Mouse (Mus musculus): ENCODE measurements around the gene Trrap.
A peak's percentile ranks its signal among the peaks of the same experiment; 100 is the strongest.

Gene Trrap

GRCm38 (mm10) chr5:144767106-144767798 lies at the start of gene Trrap:
TSS of gene Trrap (plus strand) at chr5:144767732.
- DNase-seq, result peak; percentile 13 to 37

- peak; percentile 52 to 65 for DNase-seq
Observed at GRCm38 (mm10) chr5:144719781-144720180, 47.8 kb upstream of the Trrap start.

- peak; percentile 59 to 69 for DNase-seq
Observed at GRCm38 (mm10) chr5:144720281-144720680, 47.3 kb upstream of the Trrap start.

- DNase-seq, result no peak
Observed at GRCm38 (mm10) chr5:144724926-144725325, 42.6 kb upstream of the Trrap start.

GRCm38 (mm10) chr5:144725554-144725953 lies 42.0 kb upstream of the Trrap start:
- DNase-seq, result no peak

- DNase-seq, result peak; percentile 87 to 93
Observed at GRCm38 (mm10) chr5:144727119-144727518, 40.4 kb upstream of the Trrap start.

GRCm38 (mm10) chr5:144728237-144728636 lies 39.3 kb upstream of the Trrap start:
- DNase-seq, result no peak

GRCm38 (mm10) chr5:144729216-144729615 lies 38.3 kb upstream of the Trrap start:
- DNase-seq, result no peak

- peak; percentile 72 to 85 for DNase-seq
Observed at GRCm38 (mm10) chr5:144733953-144734352, 33.6 kb upstream of the Trrap start.

- peak; percentile 83 to 88 for DNase-seq
Observed at GRCm38 (mm10) chr5:144734949-144735348, 32.6 kb upstream of the Trrap start.

- DNase-seq, result no peak
Observed at GRCm38 (mm10) chr5:144737101-144737500, 30.4 kb upstream of the Trrap start.

GRCm38 (mm10) chr5:144752432-144752831 lies 15.1 kb upstream of the Trrap start:
- DNase-seq, result peak in 1 of 2 experiments; percentile 31

GRCm38 (mm10) chr5:144753041-144753440 lies 14.5 kb upstream of the Trrap start:
- DNase-seq, result peak; percentile 59 to 81

- DNase-seq, result no peak
Observed at GRCm38 (mm10) chr5:144755191-144755590, 12.3 kb upstream of the Trrap start.

- peak in 1 of 2 experiments; percentile 51 for DNase-seq
Observed at GRCm38 (mm10) chr5:144757402-144757801, 10.1 kb upstream of the Trrap start.

GRCm38 (mm10) chr5:144758422-144758821 lies 9.1 kb upstream of the Trrap start:
- no peak for DNase-seq

- DNase-seq, result peak; percentile 89 to 93
Observed at GRCm38 (mm10) chr5:144761161-144761868, 6.2 kb upstream of the Trrap start, which contains the start of gene Tmem130. TSS of gene Tmem130 (minus strand) at chr5:144761818.

- no peak for DNase-seq
Observed at GRCm38 (mm10) chr5:144766026-144766425, 1.5 kb upstream of the Trrap start.

GRCm38 (mm10) chr5:144766646-144767045 lies 886 bp upstream of the Trrap start:
- DNase-seq, result no peak

- DNase-seq, result peak; percentile 97 to 98
Observed at GRCm38 (mm10) chr5:144767911-144768841, 644 bp downstream of the Trrap start.

- no peak for DNase-seq
Observed at GRCm38 (mm10) chr5:144769067-144769482, 1.5 kb downstream of the Trrap start.

GRCm38 (mm10) chr5:144773231-144773630 lies 5.7 kb downstream of the Trrap start:
- DNase-seq, result no peak

- DNase-seq, result no peak
Observed at GRCm38 (mm10) chr5:144780654-144781053, 13.1 kb downstream of the Trrap start.
